Mouse (Mus musculus) midbrain, embryonic 14.5 days (tissue): ENCODE measurements at regions not wholly inside any gene's neighbourhood (a gene's known extent, or its start where the extent isn't known, plus 50 kb on each side); places are given as distances from the start of the nearest gene placed in this dataset.

ENCODE experiments used
- ATAC-seq: fragments of 200-750 bp; cut with Nextera tagmentation; 2 replicates; pipeline ENCODE4 v1.8.0; 2017; ENCODE audit warnings: moderate number of reproducible peaks, moderate library complexity; ENCODE audit not compliant: low FRiP score, low TSS enrichment
- DNase-seq: peaks from one replicate; pipeline ENCODE4 v3.0.0-alpha.2; 2015
- H3K27ac ChIP-seq: fragments of 300-500 bp; sonication (generic); replicated peaks from 2 replicates; pipeline ENCODE4 v1.5.1; 2014; ENCODE audit warnings: mild to moderate bottlenecking, low read depth, low read length, moderate library complexity
- H3K27me3 ChIP-seq: fragments of 300-500 bp; sonication (generic); 2 replicates; pipeline ENCODE4 v1.6.1; 2014; ENCODE audit warnings: low read length, control low read depth, mixed read lengths; ENCODE audit not compliant: control insufficient read depth, insufficient read depth
- H3K36me3 ChIP-seq: fragments of 300-500 bp; sonication (generic); 2 replicates; pipeline ENCODE4 v1.6.1; 2014; ENCODE audit warnings: low read length, control low read depth; ENCODE audit not compliant: control insufficient read depth, insufficient read depth
- H3K4me1 ChIP-seq: fragments of 300-500 bp; sonication (generic); 2 replicates; pipeline ENCODE4 v1.6.1; 2014; ENCODE audit warnings: mild to moderate bottlenecking, antibody characterized with exemption, low read length, control low read depth; ENCODE audit not compliant: control insufficient read depth, insufficient read depth
- H3K4me2 ChIP-seq: fragments of 300-500 bp; sonication (generic); 2 replicates; pipeline ENCODE4 v1.6.1; 2014; ENCODE audit warnings: mild to moderate bottlenecking, low read length, moderate library complexity
- H3K4me3 ChIP-seq: fragments of 300-500 bp; sonication (generic); replicated peaks from 2 replicates; pipeline ENCODE4 v1.5.1; 2014; ENCODE audit warnings: low read depth, low read length
- H3K9ac ChIP-seq: fragments of 300-500 bp; sonication (generic); replicated peaks from 2 replicates; pipeline ENCODE4 v1.6.1; 2014; ENCODE audit warnings: mild to moderate bottlenecking, low read length, moderate library complexity
- H3K9me3 ChIP-seq: fragments of 300-500 bp; sonication (generic); 2 replicates; pipeline ENCODE4 v1.6.1; 2016; ENCODE audit warnings: low read length, control low read depth, mixed read lengths; ENCODE audit not compliant: control insufficient read depth
- WGBS: fragments of 180-500 bp; shearing (Covaris S2); extraction: QIAGEN DNeasy Blood & Tissue Kit; methylation state at CpG from one replicate; pipeline ENCODE4 v1.1.7; 2014; 5-methylcytosine and 5-hydroxymethylcytosine counted together

GRCm38 (mm10) chr17:45215067-45216049 is 218.2 kb downstream of the Cdc5l start:
- H3K36me3 ChIP-seq: no peaks in the 10 kb centered on the region
- no peak overlapping the region for H3K4me3 ChIP-seq
- 58% methylated on average over 15 of the region's 15 CpGs for WGBS
- peaks cover 4% of the 10 kb centered on the region; the same call in 1 of the 2 replicates for H3K4me1 ChIP-seq
- H3K4me2 ChIP-seq: no peak overlapping the region
- ATAC-seq (peak; percentile 31; the same call in 1 of the 2 replicates), DNase-seq (peak; percentile 6)
- no peaks in the 10 kb centered on the region for H3K9me3 ChIP-seq
- no peaks in the 10 kb centered on the region for H3K27me3 ChIP-seq
- H3K27ac ChIP-seq: no peak overlapping the region
- H3K9ac ChIP-seq: no peak overlapping the region

GRCm38 (mm10) chr17:45210984-45211383 is 222.6 kb downstream of the Cdc5l start:
- no peak overlapping the region for H3K4me3 ChIP-seq
- no peaks in the 10 kb centered on the region for H3K9me3 ChIP-seq
- 96% methylated on average over 2 of the region's 2 CpGs for WGBS
- H3K4me2 ChIP-seq: no peak overlapping the region
- no peaks in the 10 kb centered on the region for H3K36me3 ChIP-seq
- H3K9ac ChIP-seq: no peak overlapping the region
- no peaks in the 10 kb centered on the region for H3K27me3 ChIP-seq
- ATAC-seq (no peak), DNase-seq (no peak)
- no peak overlapping the region for H3K27ac ChIP-seq
- peaks cover 4% of the 10 kb centered on the region; the same call in 1 of the 2 replicates for H3K4me1 ChIP-seq

GRCm38 (mm10) chr17:45209387-45209663 is 224.2 kb downstream of the Cdc5l start:
- DNase-seq: no peak
- no peaks in the 10 kb centered on the region for H3K4me1 ChIP-seq
- no peak overlapping the region for H3K4me3 ChIP-seq
- no peaks in the 10 kb centered on the region for H3K9me3 ChIP-seq
- H3K27me3 ChIP-seq: no peaks in the 10 kb centered on the region
- no peak overlapping the region for H3K4me2 ChIP-seq
- H3K9ac ChIP-seq: no peak overlapping the region
- no peaks in the 10 kb centered on the region for H3K36me3 ChIP-seq
- no peak overlapping the region for H3K27ac ChIP-seq
- no peak for ATAC-seq
- 17% methylated on average over 3 of the region's 3 CpGs for WGBS

GRCm38 (mm10) chr17:45208596-45209386 is 224.7 kb downstream of the Cdc5l start:
- DNase-seq (peak; percentile 52), ATAC-seq (peak; percentile 34; the same call in 1 of the 2 replicates)
- no peak overlapping the region for H3K4me3 ChIP-seq
- no peak overlapping the region for H3K27ac ChIP-seq
- no peaks in the 10 kb centered on the region for H3K4me1 ChIP-seq
- no peaks in the 10 kb centered on the region for H3K36me3 ChIP-seq
- no peak overlapping the region for H3K9ac ChIP-seq
- H3K9me3 ChIP-seq: no peaks in the 10 kb centered on the region
- no peak overlapping the region for H3K4me2 ChIP-seq
- H3K27me3 ChIP-seq: no peaks in the 10 kb centered on the region
- WGBS: 24% methylated on average over 14 of the region's 14 CpGs

- Histone ChIP-seq H3K9ac (no peak overlapping the region), H3K36me3 (no peaks in the 10 kb centered on the region), H3K27me3 (no peaks in the 10 kb centered on the region), H3K4me1 (no peaks in the 10 kb centered on the region), H3K9me3 (no peaks in the 10 kb centered on the region), H3K4me3 (no peak overlapping the region), H3K27ac (no peak overlapping the region), H3K4me2 (no peak overlapping the region)
- 97% methylated on average over 6 of the region's 6 CpGs for WGBS
- ATAC-seq (no peak), DNase-seq (no peak)
Measured at GRCm38 (mm10) chr17:45195779-45196178, 237.8 kb downstream of the Cdc5l start.

- no peak for ATAC-seq
- H3K9me3 ChIP-seq: no peaks in the 10 kb centered on the region
- H3K27ac ChIP-seq: no peak overlapping the region
- DNase-seq: no peak
- no peaks in the 10 kb centered on the region for H3K27me3 ChIP-seq
- no peak overlapping the region for H3K4me2 ChIP-seq
- no peak overlapping the region for H3K9ac ChIP-seq
- WGBS: 68% methylated on average over 13 of the region's 13 CpGs
- no peak overlapping the region for H3K4me3 ChIP-seq
- no peaks in the 10 kb centered on the region for H3K36me3 ChIP-seq
- no peaks in the 10 kb centered on the region for H3K4me1 ChIP-seq
Measured at GRCm38 (mm10) chr17:45194786-45195281, 238.7 kb downstream of the Cdc5l start.

GRCm38 (mm10) chr17:45193456-45194025 is 240.0 kb downstream of the Cdc5l start:
- Histone ChIP-seq H3K4me1 (no peaks in the 10 kb centered on the region), H3K9me3 (no peaks in the 10 kb centered on the region), H3K27ac (no peak overlapping the region), H3K9ac (no peak overlapping the region), H3K27me3 (no peaks in the 10 kb centered on the region), H3K36me3 (no peaks in the 10 kb centered on the region), H3K4me2 (no peak overlapping the region), H3K4me3 (no peak overlapping the region)
- DNase-seq: no peak
- no peak for ATAC-seq
- 62% methylated on average over 11 of the region's 11 CpGs for WGBS

GRCm38 (mm10) chr17:45187402-45187801 is 246.1 kb downstream of the Cdc5l start:
- 70% methylated on average over 7 of the region's 7 CpGs for WGBS
- Histone ChIP-seq H3K9me3 (no peaks in the 10 kb centered on the region), H3K27ac (no peak overlapping the region), H3K9ac (no peak overlapping the region), H3K36me3 (no peaks in the 10 kb centered on the region), H3K4me2 (no peak overlapping the region), H3K27me3 (no peaks in the 10 kb centered on the region), H3K4me3 (no peak overlapping the region), H3K4me1 (no peaks in the 10 kb centered on the region)
- DNase-seq (no peak), ATAC-seq (no peak)
